Mouse (Mus musculus): ENCODE data around the gene Afg3l1.
"Not testable (repeated sequence)": the region's sequence is repeated elsewhere in the genome, so short reads cannot be mapped to it uniquely, and the experiment has no call there.

DNA sequence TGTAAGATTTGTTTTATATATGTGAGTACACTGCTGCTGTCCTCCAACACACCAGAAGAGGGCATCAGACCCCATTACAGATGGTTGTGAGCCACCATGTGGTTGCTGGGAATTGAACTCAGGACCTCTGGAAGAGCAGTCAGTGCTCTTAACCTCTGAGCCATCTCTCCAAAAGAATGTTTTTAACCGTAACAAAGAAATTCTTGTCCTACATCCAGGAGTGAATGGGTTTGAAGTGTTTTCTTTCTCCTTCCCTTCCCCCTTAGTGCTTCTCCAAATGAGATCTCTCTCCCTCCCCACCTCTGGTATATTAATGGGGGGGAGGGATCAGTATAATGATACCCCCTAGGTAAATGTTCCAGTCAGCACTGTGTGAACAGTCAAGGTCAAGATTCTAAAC lies 42.3 kb downstream of the Afg3l1 start:
- TF ChIP-seq POLR2A (IDR thresholded peaks at IDR 0.05; ENCODE audit: borderline replicate concordance, control insufficient read depth, low read depth, low read length); CTCF (IDR thresholded peaks at IDR 0.05; ENCODE audit: control insufficient read depth, insufficient read depth, low read length): not testable (repeated sequence)

Measured in bone marrow, adult 2 months (tissue).